Mouse (Mus musculus) liver, embryonic 15.5 days (tissue): Measurements from ENCODE around the gene Kif23. TPM values are rescaled to one million over a fixed set of nuclear protein-coding genes. Genes with fewer than 3 reads are reported as not detected.

ENCODE experiments used
- ATAC-seq: fragments of 200-750 bp; cut with Nextera tagmentation; 2 replicates; pipeline ENCODE4 v1.8.0; 2017; ENCODE audit warnings: moderate number of reproducible peaks, mild to moderate bottlenecking, moderate library complexity; ENCODE audit not compliant: insufficient read depth
- H3K27ac ChIP-seq: fragments of 300-500 bp; sonication (generic); replicated peaks from 2 replicates; pipeline ENCODE4 v1.5.1; 2015; ENCODE audit warnings: mild to moderate bottlenecking, inconsistent platforms
- H3K27me3 ChIP-seq: fragments of 300-500 bp; sonication (generic); 2 replicates; pipeline ENCODE4 v1.6.1; 2015; ENCODE audit warnings: mild to moderate bottlenecking, inconsistent platforms
- H3K36me3 ChIP-seq: fragments of 300-500 bp; sonication (generic); replicated peaks from 2 replicates; pipeline ENCODE4 v1.6.1; 2015; ENCODE audit warnings: moderate library complexity, mild to moderate bottlenecking, inconsistent platforms
- H3K4me1 ChIP-seq: fragments of 300-500 bp; sonication (generic); replicated peaks from 2 replicates; pipeline ENCODE4 v1.6.1; 2015; ENCODE audit warnings: inconsistent platforms
- H3K4me2 ChIP-seq: fragments of 300-500 bp; sonication (generic); 2 replicates; pipeline ENCODE4 v1.6.1; 2015; ENCODE audit warnings: moderate library complexity, mild to moderate bottlenecking, inconsistent platforms
- H3K4me3 ChIP-seq: fragments of 300-500 bp; sonication (generic); replicated peaks from 2 replicates; pipeline ENCODE4 v1.5.1; 2015; ENCODE audit warnings: mild to moderate bottlenecking, inconsistent platforms
- H3K9ac ChIP-seq: fragments of 300-500 bp; sonication (generic); 2 replicates; pipeline ENCODE4 v1.6.1; 2015; ENCODE audit warnings: moderate library complexity, mild to moderate bottlenecking, inconsistent platforms
- H3K9me3 ChIP-seq: fragments of 300-500 bp; sonication (generic); replicated peaks from 2 replicates; pipeline ENCODE4 v1.6.1; 2016; ENCODE audit warnings: inconsistent platforms
- WGBS: fragments of 180-500 bp; shearing (Covaris S2); methylation state at CpG from one replicate; pipeline ENCODE4 v1.1.7; 2015; ENCODE audit warnings: mixed read lengths; ENCODE audit not compliant: insufficient replicate concordance; 5-methylcytosine and 5-hydroxymethylcytosine counted together
- polyA plus RNA-seq: library from polyadenylated mRNA; unstranded; fragments of >200 nt; fragmentation: Nextera tagmentation; extraction: Ambion mirVana; gene quantifications from 2 replicates; pipeline ENCODE4 v1.2.1, GENCODE M21; 2015

Kif23 gene
- polyA plus RNA-seq, 1 experiment from 2014 or later = 66.9 TPM

GRCm38 (mm10) chr9:61877373-61878112, 69.0 kb downstream of the Kif23 start:
- H3K27ac ChIP-seq = no peak overlapping the region
- no peaks in the 10 kb centered on the region for H3K9me3 ChIP-seq
- peaks cover 24% of the 10 kb centered on the region for H3K27me3 ChIP-seq
- H3K4me1 ChIP-seq = peaks cover 11% of the 10 kb centered on the region
- ATAC-seq = no peak
- H3K9ac ChIP-seq = no peak overlapping the region
- WGBS = 26% methylated on average over 22 of the region's 22 CpGs
- no peak overlapping the region for H3K4me3 ChIP-seq
- no peaks in the 10 kb centered on the region for H3K36me3 ChIP-seq
- H3K4me2 ChIP-seq = no peak overlapping the region

- ATAC-seq = no peak
- WGBS = 16% methylated on average over 8 of the region's 8 CpGs
- H3K4me3 ChIP-seq = no peak overlapping the region
- H3K36me3 ChIP-seq = no peaks in the 10 kb centered on the region
- no peak overlapping the region for H3K27ac ChIP-seq
- no peak overlapping the region for H3K4me2 ChIP-seq
- no peaks in the 10 kb centered on the region for H3K9me3 ChIP-seq
- peaks cover 13% of the 10 kb centered on the region for H3K4me1 ChIP-seq
- peaks cover 22% of the 10 kb centered on the region for H3K27me3 ChIP-seq
- no peak overlapping the region for H3K9ac ChIP-seq
These were observed 73.2 kb downstream of the Kif23 start for GRCm38 (mm10) chr9:61873325-61873724.

GRCm38 (mm10) chr9:61872246-61872941, 74.2 kb downstream of the Kif23 start:
- H3K9ac ChIP-seq = no peak overlapping the region
- no peak overlapping the region for H3K27ac ChIP-seq
- no peak overlapping the region for H3K4me3 ChIP-seq
- H3K4me2 ChIP-seq = no peak overlapping the region
- H3K36me3 ChIP-seq = no peaks in the 10 kb centered on the region
- H3K27me3 ChIP-seq = peaks cover 13% of the 10 kb centered on the region; the same call in 1 of the 2 replicates
- ATAC-seq = no peak
- H3K4me1 ChIP-seq = peaks cover 13% of the 10 kb centered on the region
- no peaks in the 10 kb centered on the region for H3K9me3 ChIP-seq
- 51% methylated on average over 8 of the region's 8 CpGs for WGBS

- Histone ChIP-seq H3K9me3 (no peaks in the 10 kb centered on the region), H3K27me3 (peaks cover 8% of the 10 kb centered on the region; the same call in 1 of the 2 replicates), H3K27ac (no peak overlapping the region), H3K4me1 (peaks cover 13% of the 10 kb centered on the region), H3K9ac (no peak overlapping the region), H3K36me3 (no peaks in the 10 kb centered on the region), H3K4me2 (no peak overlapping the region), H3K4me3 (no peak overlapping the region)
- ATAC-seq = no peak
- 57% methylated on average over 6 of the region's 6 CpGs for WGBS
These were observed 74.7 kb downstream of the Kif23 start for GRCm38 (mm10) chr9:61871839-61872238.

- H3K36me3 ChIP-seq = no peaks in the 10 kb centered on the region
- no peaks in the 10 kb centered on the region for H3K9me3 ChIP-seq
- no peak overlapping the region for H3K9ac ChIP-seq
- WGBS = 65% methylated on average over 11 of the region's 11 CpGs
- no peak overlapping the region for H3K27ac ChIP-seq
- no peak for ATAC-seq
- H3K27me3 ChIP-seq = no peaks in the 10 kb centered on the region; the same call in 1 of the 2 replicates
- H3K4me1 ChIP-seq = peaks cover 3% of the 10 kb centered on the region; the same call in 1 of the 2 replicates
- no peak overlapping the region for H3K4me3 ChIP-seq
- no peak overlapping the region for H3K4me2 ChIP-seq
These were observed 78.9 kb downstream of the Kif23 start for GRCm38 (mm10) chr9:61867659-61868058.

Other genes starting within 250 kb of the Kif23 start
- gene Rplp1, start 32.2 kb downstream of the Kif23 start, polyA plus RNA-seq = 831 and 882 TPM in 2 replicates
- gene Paqr5, start 80.1 kb upstream of the Kif23 start, polyA plus RNA-seq = 0.23 and 0.53 TPM in 2 replicates
- gene Glce, start 175.9 kb upstream of the Kif23 start, polyA plus RNA-seq = 4.8 and 6.5 TPM in 2 replicates